Mouse (Mus musculus) embryo, embryonic 9.5 days (tissue): ENCODE data around the gene Lct.
"Not testable (repeated sequence)": the region's sequence is repeated elsewhere in the genome, so short reads cannot be mapped to it uniquely, and the experiment has no call there.

Source experiments
- DNase-seq: peaks from one replicate; pipeline ENCODE4 v3.0.0-alpha.2; 2017; ENCODE audit errors: extremely low spot score

The Lct gene

DNA sequence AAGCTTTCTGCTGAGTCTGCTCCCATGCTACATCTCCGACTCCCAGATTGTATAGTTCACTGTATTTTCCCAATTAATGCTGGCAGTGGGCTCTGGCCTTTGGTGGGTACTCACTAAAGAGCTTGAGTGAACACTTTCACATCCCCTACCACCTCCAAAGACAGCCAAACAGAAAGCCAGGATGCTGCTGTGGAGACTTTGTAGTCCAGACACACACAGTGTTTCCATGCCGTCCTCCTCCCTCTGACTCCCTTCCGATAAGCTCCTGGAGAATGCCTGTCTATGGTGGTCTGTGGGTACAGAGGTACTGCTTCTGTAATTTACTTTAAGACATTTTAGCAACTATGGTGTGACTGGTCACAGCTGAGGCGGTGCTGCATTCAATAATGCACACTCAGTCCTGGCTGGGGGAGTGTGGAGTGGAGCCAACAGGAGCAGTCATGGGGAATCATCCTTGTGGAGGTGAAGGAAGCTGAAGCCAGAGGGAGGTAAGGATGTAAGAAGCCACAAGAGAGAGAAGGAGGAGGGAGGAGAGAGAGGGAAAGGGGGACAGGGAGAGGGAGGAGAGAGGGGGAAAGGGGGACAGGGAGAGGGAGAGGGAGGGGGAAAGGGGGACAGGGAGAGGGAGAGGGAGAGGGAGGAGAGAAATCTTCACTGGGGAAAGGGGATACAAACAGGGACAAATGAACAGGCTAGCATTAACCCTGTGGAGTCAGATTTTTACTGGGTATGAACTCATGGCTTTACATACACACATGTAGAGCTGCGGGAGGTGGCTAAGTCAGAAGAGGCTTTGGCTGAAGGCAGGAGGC is 32.2 kb downstream of the Lct start:
- DNase-seq, result no peak

DNA sequence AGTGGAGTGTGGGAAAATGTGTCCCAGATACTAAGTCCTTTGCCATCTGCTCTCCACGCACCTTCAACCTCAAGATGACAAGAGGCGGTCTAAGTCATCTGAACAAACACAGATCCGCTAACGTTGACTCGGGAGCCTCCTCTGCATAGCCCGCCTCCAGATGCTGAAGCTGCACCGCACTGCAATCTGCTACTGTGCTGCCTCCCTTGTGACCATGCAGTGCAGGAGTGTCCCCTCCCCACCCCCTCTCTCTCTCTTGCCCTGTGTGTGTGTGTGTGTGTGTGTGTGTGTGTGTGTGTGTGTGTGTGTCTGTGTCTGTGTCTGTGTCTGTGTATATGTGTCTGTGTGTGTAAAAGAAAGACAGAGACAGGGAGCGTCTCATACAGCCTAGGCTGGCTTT is 32.8 kb downstream of the Lct start:
- DNase-seq, result no peak

- DNase-seq, result no peak
Measured at GRCm38 (mm10) chr1:128293524-128293923, 34.6 kb downstream of the Lct start.

DNA sequence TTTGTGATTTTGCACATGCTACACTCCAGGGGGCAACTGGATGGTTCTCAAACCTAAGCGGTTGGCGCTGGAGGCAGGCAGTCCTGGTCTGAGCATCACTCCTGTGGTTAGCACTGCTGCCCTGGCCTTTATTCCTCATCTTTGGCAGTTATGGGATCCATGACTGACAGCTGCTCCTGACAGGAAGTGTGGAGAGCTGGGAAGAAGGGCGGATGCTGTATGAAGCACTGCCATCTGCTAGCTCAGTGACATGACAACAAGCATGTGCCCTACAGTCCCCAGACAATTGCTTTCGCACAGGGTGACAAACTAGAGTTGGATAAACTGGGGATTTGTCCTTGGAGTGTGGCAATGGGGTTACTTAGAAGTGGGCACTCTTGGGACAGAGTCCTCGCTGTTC is 37.8 kb downstream of the Lct start:
- DNase-seq, result no peak

DNA sequence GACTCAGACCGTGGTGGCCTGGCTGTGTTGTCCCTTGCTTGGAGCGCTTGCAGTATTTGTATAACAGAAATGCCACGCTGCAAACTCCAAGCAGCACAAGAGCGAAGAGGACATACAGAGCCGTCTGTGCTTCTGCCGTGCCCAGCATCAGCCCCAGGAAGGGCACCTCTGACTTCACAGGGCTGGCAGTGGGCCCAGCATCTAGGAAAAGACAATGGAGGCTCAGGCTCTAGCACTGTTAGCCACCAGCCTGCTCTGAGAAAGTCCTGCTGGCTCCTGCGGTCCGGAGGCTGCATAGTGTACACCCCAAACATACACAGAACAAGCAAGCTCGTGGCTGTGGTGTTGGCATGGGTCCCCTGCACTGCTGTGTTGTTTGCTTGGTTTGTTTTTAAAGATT is 43.0 kb downstream of the Lct start:
- DNase-seq, result no peak

GRCm38 (mm10) chr1:128284157-128284690 is 43.9 kb downstream of the Lct start:
- DNase-seq, result no peak

DNA sequence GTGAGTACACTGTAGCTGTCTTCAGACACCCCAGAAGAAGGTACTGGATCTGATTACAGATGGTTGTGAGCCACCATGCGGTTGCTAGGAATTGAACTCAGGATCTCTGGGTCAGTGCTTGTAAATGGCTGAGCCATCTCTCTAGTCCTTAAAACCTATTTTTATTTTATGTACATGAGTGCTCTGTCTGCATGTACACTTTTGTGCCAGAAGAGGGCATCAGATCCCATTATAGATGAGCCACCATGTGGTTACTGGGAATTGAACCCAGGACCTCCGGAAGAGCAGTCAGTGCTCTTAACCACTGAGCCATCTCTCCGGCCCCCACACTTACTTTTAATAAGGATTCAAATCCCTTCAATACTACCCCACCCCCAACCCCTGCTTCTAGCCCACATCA is 45.2 kb downstream of the Lct start:
- DNase-seq, result no peak

DNA sequence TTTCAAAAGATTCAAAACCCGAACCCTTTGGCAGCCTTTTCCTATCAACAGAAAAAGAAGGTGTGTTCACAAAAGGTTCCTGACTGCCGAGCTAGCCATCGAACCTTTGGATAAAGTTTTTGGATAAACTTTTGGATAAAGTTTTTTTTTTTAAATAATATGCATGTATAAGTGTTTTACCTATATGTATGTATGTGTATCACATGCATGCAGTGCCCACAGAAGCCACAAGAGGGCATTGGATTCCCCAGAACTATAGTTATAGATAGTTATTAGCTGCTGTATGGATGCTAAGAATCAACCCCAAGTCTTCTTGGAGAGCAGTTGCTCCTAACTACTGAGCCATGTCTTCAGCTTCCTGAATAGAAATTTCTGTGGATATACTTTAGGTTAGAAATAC is 46.4 kb downstream of the Lct start:
- DNase-seq, result no peak

GRCm38 (mm10) chr1:128278563-128278962 is 49.6 kb downstream of the Lct start:
- DNase-seq, result no peak

- DNase-seq, result no peak
Measured at GRCm38 (mm10) chr1:128275908-128276307, 52.2 kb downstream of the Lct start.

- DNase-seq, result no peak
Measured at GRCm38 (mm10) chr1:128270731-128271130, 57.4 kb downstream of the Lct start.

DNA sequence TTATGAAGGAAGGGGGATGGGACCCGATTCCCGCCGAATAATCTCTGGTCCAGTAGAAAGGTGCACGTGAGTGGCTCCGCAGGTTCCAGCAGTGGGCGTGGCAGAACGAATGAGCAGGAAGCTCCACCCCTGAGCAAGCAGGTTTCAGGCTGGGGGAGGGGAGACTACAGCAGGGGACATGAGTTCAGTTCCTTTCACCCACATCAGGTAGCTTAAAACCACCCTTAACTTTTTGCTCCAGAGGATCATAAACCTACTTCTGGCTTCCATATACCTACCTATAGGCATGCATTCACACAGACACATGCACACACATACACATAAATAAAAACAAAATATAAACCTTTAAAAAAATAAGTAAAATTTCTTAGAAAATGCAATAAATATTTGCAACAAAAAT is 61.1 kb downstream of the Lct start:
- DNase-seq, result not testable (repeated sequence)

DNA sequence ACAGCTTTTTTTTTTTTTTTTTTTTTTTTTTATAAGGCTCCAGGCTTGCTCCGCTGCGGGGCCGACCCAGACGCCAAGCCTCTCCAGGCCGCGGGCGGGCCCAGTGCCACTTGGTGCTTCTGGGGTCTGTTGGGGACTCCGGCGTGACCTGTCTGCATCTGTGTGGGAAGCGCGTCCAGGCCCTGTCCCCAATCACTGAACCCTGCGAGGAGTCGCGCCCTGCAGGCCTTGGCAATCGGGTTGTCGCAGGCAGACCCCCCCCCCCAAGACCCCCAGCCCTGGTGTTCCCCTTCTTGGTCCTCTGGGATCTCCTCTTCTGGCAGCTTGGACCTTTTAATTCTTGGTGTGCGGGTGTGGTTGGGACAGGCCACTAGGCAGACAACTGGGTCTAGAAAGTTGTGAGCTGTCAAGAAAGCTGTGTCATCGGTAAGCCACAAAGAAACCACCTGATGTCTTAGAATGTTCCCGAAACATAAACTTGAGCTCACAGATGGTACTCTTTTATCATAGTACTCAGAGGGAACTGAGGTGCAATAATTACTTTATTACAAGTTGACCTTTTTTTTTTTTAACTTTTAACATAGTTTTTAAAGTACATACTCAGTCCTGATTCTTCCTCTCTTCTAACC is 83.3 kb downstream of the Lct start:
- peak; percentile 60 for DNase-seq

- DNase-seq, result peak; percentile 98
Measured at GRCm38 (mm10) chr1:128243996-128244726, 84.0 kb downstream of the Lct start.

DNA sequence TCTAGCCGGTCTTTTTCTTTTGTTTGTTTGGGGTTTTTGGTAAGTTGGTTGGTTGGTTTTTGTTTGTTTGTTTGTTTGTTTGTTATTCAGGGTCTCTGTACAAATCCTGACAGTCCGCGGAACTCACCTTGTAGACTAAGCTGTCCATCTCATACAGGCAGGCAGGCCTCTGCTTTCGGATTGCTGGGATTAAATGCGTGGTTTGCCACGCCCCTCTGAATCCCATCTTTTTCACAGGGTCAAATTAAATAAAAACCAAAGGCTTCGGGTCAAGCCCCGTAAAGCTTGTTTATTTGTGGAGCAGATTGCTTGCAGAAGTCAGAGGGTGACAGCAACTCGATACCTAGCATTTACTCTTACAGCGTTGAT is 84.5 kb downstream of the Lct start, which contains the start of gene Ubxn4:
Ubxn4 (plus strand) TSS at position 338 of the 369 bp plus-strand sequence.
- no peak for DNase-seq

DNA sequence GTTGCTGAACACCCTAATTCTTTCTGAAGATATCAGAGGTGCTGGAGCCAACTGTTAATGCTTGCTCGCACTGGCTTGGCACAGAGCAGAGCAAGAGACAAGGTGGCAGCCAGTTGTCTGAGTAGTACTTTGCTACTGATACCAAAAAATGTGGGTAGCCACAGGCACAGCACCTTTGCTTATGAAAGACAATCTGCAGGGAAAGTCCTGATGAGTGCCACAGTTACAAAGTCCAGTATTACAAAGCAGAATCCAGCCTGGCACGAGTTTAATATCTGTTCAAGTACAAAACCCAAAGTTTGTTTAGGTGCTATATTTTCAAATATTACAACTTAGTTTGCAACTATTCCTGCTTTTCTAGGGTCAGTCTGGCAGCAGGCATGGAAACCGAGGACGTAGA is 92.9 kb downstream of the Lct start:
- DNase-seq, result no peak
